Mouse (Mus musculus): Measurements from ENCODE around the gene Wnk1. TPM values are rescaled to one million over a fixed set of nuclear protein-coding genes. Genes with fewer than 3 reads are reported as not detected.
A peak's percentile ranks its signal among the peaks of the same experiment; 100 is the strongest.
"Not testable (repeated sequence)": the region's sequence is repeated elsewhere in the genome, so short reads cannot be mapped to it uniquely, and the experiment has no call there.

Gene Wnk1
- polyA plus RNA-seq (2014; fragmentation: Nextera tagmentation; extraction: Ambion mirVana), result 56.3 and 59.1 TPM in 2 replicates

- Histone ChIP-seq H3K4me3 (ENCODE audit: low read depth, low read length) (peak within 1 kb of the TSS; percentile 93), H3K4me2 (ENCODE audit: low read depth) (peak within 1 kb of the TSS; percentile 89), H3K9me3 (ENCODE audit: control insufficient read depth, low read length) (no peaks in the 10 kb centered on the region), H3K27me3 (ENCODE audit: control insufficient read depth, insufficient read depth, low read length) (no peaks in the 10 kb centered on the region), H3K4me1 (ENCODE audit: control insufficient read depth, insufficient read depth, low read length) (peaks cover 11% of the 10 kb centered on the region), H3K36me3 (ENCODE audit: control insufficient read depth, insufficient read depth, low read length) (no peaks in the 10 kb centered on the region), H3K27ac (ENCODE audit: low read depth, low read length) (peak within 1 kb of the TSS; percentile 92), H3K9ac (ENCODE audit: low read length) (peak within 1 kb of the TSS; percentile 83)
- under 1% methylated on average over 54 of the region's 59 CpGs for WGBS
- DNase-seq (ENCODE audit: low spot score) (peak; percentile 99), ATAC-seq (ENCODE audit: insufficient read depth, low FRiP score, low TSS enrichment) (peak; percentile 92)
Observed at GRCm38 (mm10) chr6:120038366-120039255, at the start of gene Wnk1. Gene Wnk1, minus strand, starts transcription at chr6:120038672.

GRCm38 (mm10) chr6:120087041-120087440, 48.6 kb upstream of the Wnk1 start:
- not testable (repeated sequence) for H3K36me3 ChIP-seq (ENCODE audit: control insufficient read depth, insufficient read depth, low read length); DNase-seq (ENCODE audit: low spot score); H3K27me3 ChIP-seq (ENCODE audit: control insufficient read depth, insufficient read depth, low read length); H3K9me3 ChIP-seq (ENCODE audit: control insufficient read depth, low read length); ATAC-seq (ENCODE audit: insufficient read depth, low FRiP score, low TSS enrichment); H3K4me3 ChIP-seq (ENCODE audit: low read depth, low read length); H3K9ac ChIP-seq (ENCODE audit: low read length); H3K27ac ChIP-seq (ENCODE audit: low read depth, low read length); H3K4me1 ChIP-seq (ENCODE audit: control insufficient read depth, insufficient read depth, low read length); H3K4me2 ChIP-seq (ENCODE audit: low read depth)
- WGBS, result 92% methylated on average over 6 of the region's 8 CpGs

- Histone ChIP-seq H3K9ac (ENCODE audit: low read length) (no peak overlapping the region), H3K27me3 (ENCODE audit: control insufficient read depth, insufficient read depth, low read length) (no peaks in the 10 kb centered on the region), H3K27ac (ENCODE audit: low read depth, low read length) (no peak overlapping the region), H3K36me3 (ENCODE audit: control insufficient read depth, insufficient read depth, low read length) (no peaks in the 10 kb centered on the region), H3K4me3 (ENCODE audit: low read depth, low read length) (no peak overlapping the region), H3K4me1 (ENCODE audit: control insufficient read depth, insufficient read depth, low read length) (no peaks in the 10 kb centered on the region), H3K9me3 (ENCODE audit: control insufficient read depth, low read length) (no peaks in the 10 kb centered on the region), H3K4me2 (ENCODE audit: low read depth) (no peak overlapping the region)
- 81% methylated on average over 3 of the region's 3 CpGs for WGBS
- no peak for DNase-seq (ENCODE audit: low spot score)
- ATAC-seq (ENCODE audit: insufficient read depth, low FRiP score, low TSS enrichment), result no peak
Observed at GRCm38 (mm10) chr6:120085832-120086231, 47.4 kb upstream of the Wnk1 start.

- H3K4me1 ChIP-seq (ENCODE audit: control insufficient read depth, insufficient read depth, low read length), result no peaks in the 10 kb centered on the region
- H3K9me3 ChIP-seq (ENCODE audit: control insufficient read depth, low read length), result no peaks in the 10 kb centered on the region
- H3K36me3 ChIP-seq (ENCODE audit: control insufficient read depth, insufficient read depth, low read length), result no peaks in the 10 kb centered on the region
- ATAC-seq (ENCODE audit: insufficient read depth, low FRiP score, low TSS enrichment) (no peak), DNase-seq (ENCODE audit: low spot score) (no peak)
- H3K27me3 ChIP-seq (ENCODE audit: control insufficient read depth, insufficient read depth, low read length), result no peaks in the 10 kb centered on the region
- no peak overlapping the region for H3K27ac ChIP-seq (ENCODE audit: low read depth, low read length)
- H3K9ac ChIP-seq (ENCODE audit: low read length), result no peak overlapping the region
- 86% methylated on average over 2 of the region's 2 CpGs for WGBS
- H3K4me2 ChIP-seq (ENCODE audit: low read depth), result no peak overlapping the region
- H3K4me3 ChIP-seq (ENCODE audit: low read depth, low read length), result no peak overlapping the region
Observed at GRCm38 (mm10) chr6:120084983-120085382, 46.5 kb upstream of the Wnk1 start.

- Histone ChIP-seq H3K4me3 (ENCODE audit: low read depth, low read length) (no peak overlapping the region), H3K27ac (ENCODE audit: low read depth, low read length) (no peak overlapping the region), H3K9me3 (ENCODE audit: control insufficient read depth, low read length) (no peaks in the 10 kb centered on the region), H3K9ac (ENCODE audit: low read length) (no peak overlapping the region), H3K4me1 (ENCODE audit: control insufficient read depth, insufficient read depth, low read length) (no peaks in the 10 kb centered on the region), H3K27me3 (ENCODE audit: control insufficient read depth, insufficient read depth, low read length) (no peaks in the 10 kb centered on the region), H3K36me3 (ENCODE audit: control insufficient read depth, insufficient read depth, low read length) (no peaks in the 10 kb centered on the region), H3K4me2 (ENCODE audit: low read depth) (no peak overlapping the region)
- DNase-seq (ENCODE audit: low spot score) (no peak), ATAC-seq (ENCODE audit: insufficient read depth, low FRiP score, low TSS enrichment) (no peak)
- WGBS, result 71% methylated on average over 6 of the region's 6 CpGs
Observed at GRCm38 (mm10) chr6:120083442-120083841, 45.0 kb upstream of the Wnk1 start.

- WGBS, result 93% methylated on average over 8 of the region's 8 CpGs
- no peak overlapping the region for H3K9ac ChIP-seq (ENCODE audit: low read length)
- no peak overlapping the region for H3K4me3 ChIP-seq (ENCODE audit: low read depth, low read length)
Observed at GRCm38 (mm10) chr6:120082951-120083411, 44.5 kb upstream of the Wnk1 start.

GRCm38 (mm10) chr6:120082251-120082950, 43.9 kb upstream of the Wnk1 start:
- Histone ChIP-seq H3K4me3 (ENCODE audit: low read depth, low read length) (no peak overlapping the region), H3K27ac (ENCODE audit: low read depth, low read length) (no peak overlapping the region), H3K9me3 (ENCODE audit: control insufficient read depth, low read length) (no peaks in the 10 kb centered on the region), H3K4me2 (ENCODE audit: low read depth) (no peak overlapping the region), H3K36me3 (ENCODE audit: control insufficient read depth, insufficient read depth, low read length) (no peaks in the 10 kb centered on the region), H3K4me1 (ENCODE audit: control insufficient read depth, insufficient read depth, low read length) (no peaks in the 10 kb centered on the region), H3K27me3 (ENCODE audit: control insufficient read depth, insufficient read depth, low read length) (no peaks in the 10 kb centered on the region), H3K9ac (ENCODE audit: low read length) (no peak overlapping the region)
- no peak for ATAC-seq (ENCODE audit: insufficient read depth, low FRiP score, low TSS enrichment)
- DNase-seq (ENCODE audit: low spot score), result no peak
- 93% methylated on average over 6 of the region's 6 CpGs for WGBS

More at GRCm38 (mm10) chr6:120082951-120083411, 44.5 kb upstream of the Wnk1 start:
- DNase-seq (ENCODE audit: low spot score), result no peak
- H3K27ac ChIP-seq (ENCODE audit: low read depth, low read length), result no peak overlapping the region
- no peaks in the 10 kb centered on the region for H3K27me3 ChIP-seq (ENCODE audit: control insufficient read depth, insufficient read depth, low read length)
- H3K36me3 ChIP-seq (ENCODE audit: control insufficient read depth, insufficient read depth, low read length), result no peaks in the 10 kb centered on the region
- no peaks in the 10 kb centered on the region for H3K4me1 ChIP-seq (ENCODE audit: control insufficient read depth, insufficient read depth, low read length)
- H3K4me2 ChIP-seq (ENCODE audit: low read depth), result no peak overlapping the region
- ATAC-seq (ENCODE audit: insufficient read depth, low FRiP score, low TSS enrichment), result no peak
- H3K9me3 ChIP-seq (ENCODE audit: control insufficient read depth, low read length), result no peaks in the 10 kb centered on the region

GRCm38 (mm10) chr6:120081516-120081915, 43.0 kb upstream of the Wnk1 start:
- DNase-seq (ENCODE audit: low spot score), result no peak
- no peaks in the 10 kb centered on the region for H3K4me1 ChIP-seq (ENCODE audit: control insufficient read depth, insufficient read depth, low read length)
- ATAC-seq (ENCODE audit: insufficient read depth, low FRiP score, low TSS enrichment), result no peak
- no peak overlapping the region for H3K27ac ChIP-seq (ENCODE audit: low read depth, low read length)
- H3K9ac ChIP-seq (ENCODE audit: low read length), result no peak overlapping the region
- H3K4me2 ChIP-seq (ENCODE audit: low read depth), result no peak overlapping the region
- WGBS, result 84% methylated on average over 4 of the region's 4 CpGs
- no peaks in the 10 kb centered on the region for H3K36me3 ChIP-seq (ENCODE audit: control insufficient read depth, insufficient read depth, low read length)
- no peak overlapping the region for H3K4me3 ChIP-seq (ENCODE audit: low read depth, low read length)
- H3K27me3 ChIP-seq (ENCODE audit: control insufficient read depth, insufficient read depth, low read length), result no peaks in the 10 kb centered on the region
- H3K9me3 ChIP-seq (ENCODE audit: control insufficient read depth, low read length), result no peaks in the 10 kb centered on the region

Data from neural tube, embryonic 11.5 days (tissue).